50 mouse cellular contexts compared by ENCODE assay signal in the genomic region with DNA sequence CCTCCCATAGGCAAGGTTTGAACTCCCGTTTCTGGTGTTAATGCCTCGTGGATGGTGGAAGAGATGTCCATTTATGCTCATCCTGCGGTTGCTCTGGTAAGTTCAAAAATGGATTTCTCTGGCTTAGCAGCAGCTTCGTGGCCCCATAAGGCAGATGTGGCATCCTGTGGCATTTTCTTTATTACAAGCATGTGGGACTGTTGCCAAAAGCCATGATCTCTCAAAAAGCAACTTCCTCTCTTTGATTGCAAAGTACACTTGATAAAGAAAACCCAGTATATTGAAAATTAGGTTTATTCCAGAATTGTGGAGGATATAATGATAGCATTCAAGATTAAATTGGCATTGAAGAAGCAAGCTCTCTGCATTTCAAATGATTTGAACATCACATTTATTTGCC. TPM values are rescaled to one million over a fixed set of nuclear protein-coding genes. Genes with fewer than 3 reads are reported as not detected.
"Had no signal": no experiment of that assay in that cellular context is flagged by ENCODE, and none has a peak within 500 bp of the region (broad histone marks: within the 10 kb centered on the region; RNA-seq: fewer than 3 reads in every experiment).

No protein-coding gene starts in this region.

- H3K27ac ChIP-seq: heart, embryonic 13.5 days; heart, embryonic 15.5 days; hindbrain, embryonic 10.5 days; hindbrain, embryonic 12.5 days; hindbrain, embryonic 13.5 days; hindbrain, embryonic 14.5 days; hindbrain, embryonic 15.5 days; hindbrain, postnatal 0 days; intestine, embryonic 15.5 days; kidney, embryonic 15.5 days; kidney, postnatal 0 days; layer of hippocampus, adult 2 months; left cerebral cortex, adult 2 months had no signal

- H3K9me3 ChIP-seq: intestine, embryonic 15.5 days; kidney, embryonic 15.5 days had no signal

- DNase-seq: heart, postnatal 10 days; heart, postnatal 14 days; heart, postnatal 36 days; heart, postnatal 4 days; kidney, adult 11 months; kidney, adult 18-20 months; kidney, adult 2 months; kidney, adult 8-10 months; kidney, adult 9 months; kidney, postnatal 14 days; kidney, postnatal 25 days; kidney, postnatal 36 days; kidney, postnatal 4 days; layer of hippocampus, adult 9-11 months; layer of hippocampus, postnatal 36 days had no signal

- H3K27me3 ChIP-seq: heart, embryonic 12.5 days; heart, embryonic 13.5 days; heart, embryonic 15.5 days; hindbrain, embryonic 12.5 days; hindbrain, embryonic 13.5 days; hindbrain, embryonic 15.5 days; intestine, embryonic 15.5 days; kidney, embryonic 15.5 days had no signal

- H3K36me3 ChIP-seq: heart, embryonic 12.5 days; heart, embryonic 13.5 days; heart, embryonic 15.5 days; hindbrain, embryonic 10.5 days; hindbrain, embryonic 12.5 days; hindbrain, embryonic 13.5 days; hindbrain, embryonic 15.5 days; intestine, embryonic 15.5 days; kidney, embryonic 15.5 days had no signal

- H3K4me1 ChIP-seq: heart, embryonic 12.5 days; heart, embryonic 13.5 days; heart, embryonic 15.5 days; hindbrain, embryonic 10.5 days; hindbrain, embryonic 12.5 days; hindbrain, embryonic 13.5 days; hindbrain, embryonic 15.5 days; intestine, embryonic 15.5 days; kidney, embryonic 15.5 days had no signal

- H3K4me3 ChIP-seq: heart, embryonic 12.5 days; heart, embryonic 13.5 days; heart, embryonic 15.5 days; hindbrain, embryonic 10.5 days; hindbrain, embryonic 12.5 days; hindbrain, embryonic 13.5 days; hindbrain, embryonic 15.5 days; intestine, embryonic 15.5 days; kidney, embryonic 15.5 days; layer of hippocampus, adult 2 months; left cerebral cortex, adult 2 months had no signal

- H3K9ac ChIP-seq: heart, embryonic 12.5 days; heart, embryonic 13.5 days; heart, embryonic 15.5 days; hindbrain, embryonic 12.5 days; hindbrain, embryonic 13.5 days; hindbrain, embryonic 14.5 days; hindbrain, embryonic 15.5 days; intestine, embryonic 15.5 days; kidney, embryonic 15.5 days had no signal

RNA-seq across cellular contexts. Expression of a gene that starts 20.7 kb away (rescaled TPM):
- total RNA-seq: heart, postnatal 10 days; heart, postnatal 14 days; heart, postnatal 25 days; heart, postnatal 36 days; heart, postnatal 4 days; hematopoietic stem cell, adult 5-6 weeks; hindbrain, postnatal 0 days; layer of hippocampus, adult 2 months; layer of hippocampus, adult 8-10 months; layer of hippocampus, postnatal 10 days; layer of hippocampus, postnatal 14 days; layer of hippocampus, postnatal 25 days; layer of hippocampus, postnatal 36 days; left cerebral cortex, adult 18-20 months; left cerebral cortex, adult 2 months; left cerebral cortex, adult 8-10 months had no signal
- polyA plus RNA-seq: heart, embryonic 11.5 days; heart, embryonic 12.5 days; heart, embryonic 13.5 days; heart, embryonic 14.5 days; heart, embryonic 15.5 days; heart, embryonic 16.5 days; heart, postnatal 0 days; hindbrain, embryonic 10.5 days; hindbrain, embryonic 11.5 days; hindbrain, embryonic 12.5 days; hindbrain, embryonic 13.5 days; hindbrain, embryonic 14.5 days; hindbrain, embryonic 15.5 days; hindbrain, embryonic 16.5 days; hindbrain, postnatal 0 days; intestine, embryonic 14.5 days; intestine, embryonic 15.5 days; intestine, embryonic 16.5 days; intestine, postnatal 0 days; kidney, adult 2 months; kidney, embryonic 14.5 days; kidney, embryonic 15.5 days; kidney, embryonic 16.5 days; kidney, postnatal 0 days; large intestine, adult 2 months had no signal

RNA-seq across cellular contexts. Expression of a gene that starts 29.8 kb away (rescaled TPM):
- total RNA-seq: heart, postnatal 10 days; heart, postnatal 14 days; heart, postnatal 25 days; heart, postnatal 36 days; heart, postnatal 4 days; hematopoietic stem cell, adult 5-6 weeks; hindbrain, postnatal 0 days; layer of hippocampus, adult 2 months; layer of hippocampus, adult 8-10 months; layer of hippocampus, postnatal 10 days; layer of hippocampus, postnatal 14 days; layer of hippocampus, postnatal 25 days; layer of hippocampus, postnatal 36 days; left cerebral cortex, adult 18-20 months; left cerebral cortex, adult 2 months; left cerebral cortex, adult 8-10 months had no signal
- polyA plus RNA-seq: heart, embryonic 11.5 days; heart, embryonic 12.5 days; heart, embryonic 13.5 days; heart, embryonic 14.5 days; heart, embryonic 15.5 days; heart, embryonic 16.5 days; heart, postnatal 0 days; hindbrain, embryonic 10.5 days; hindbrain, embryonic 11.5 days; hindbrain, embryonic 12.5 days; hindbrain, embryonic 13.5 days; hindbrain, embryonic 14.5 days; hindbrain, embryonic 15.5 days; hindbrain, embryonic 16.5 days; hindbrain, postnatal 0 days; inflammation-experienced regulatory T-cells, adult 6 months; intestine, embryonic 14.5 days; intestine, embryonic 15.5 days; intestine, embryonic 16.5 days; intestine, postnatal 0 days; kidney, adult 2 months; kidney, embryonic 14.5 days; kidney, embryonic 15.5 days; kidney, embryonic 16.5 days; kidney, postnatal 0 days; large intestine, adult 2 months had no signal
